Mouse (Mus musculus): ENCODE measurements around the gene Tsen54.

GRCm38 (mm10) chr11:115789787-115790186 is 24.7 kb upstream of the Tsen54 start:
- TF ChIP-seq CTCF (IDR thresholded peaks at IDR 0.05) (no peak), EP300 (IDR thresholded peaks at IDR 0.05) (no peak)

Data from lung, postnatal 0 days (tissue).